Mouse (Mus musculus): ENCODE measurements at regions not wholly inside any gene's neighbourhood (a gene's known extent, or its start where the extent isn't known, plus 50 kb on each side); places are given as distances from the start of the nearest gene placed in this dataset.

GRCm38 (mm10) chr4:94385703-94386102 lies 170.6 kb upstream of the Gm10306 start:
- no peak for TF ChIP-seq NELFE (IDR thresholded peaks at IDR 0.05; ENCODE audit: low read depth, low read length)
- no peak for TF ChIP-seq TBP (IDR thresholded peaks at IDR 0.05; ENCODE audit: low read depth, low read length)
- TF ChIP-seq SIN3A (IDR thresholded peaks at IDR 0.05; ENCODE audit: low read length): no peak
- no peak for TF ChIP-seq EP300 (IDR thresholded peaks at IDR 0.05; ENCODE audit: low read depth in 1 of 2, low read length in 2 of 2)
- no peak for TF ChIP-seq POLR2A (IDR thresholded peaks at IDR 0.05; ENCODE audit: control insufficient read depth in 1 of 2, insufficient read depth in 1 of 2, low read depth in 1 of 2, low read length in 2 of 2, poor library complexity in 1 of 2)
